Mouse (Mus musculus): Measurements from ENCODE around the gene Hoxd3.

GRCm38 (mm10) chr2:74731055-74731454 is 19.3 kb downstream of the Hoxd3 start:
- no peak for TF ChIP-seq POLR2A (IDR thresholded peaks at IDR 0.05; ENCODE audit: borderline replicate concordance, extremely low read depth, low read depth, low read length)
- no peak for TF ChIP-seq CTCF (IDR thresholded peaks at IDR 0.05; ENCODE audit: insufficient read depth, low read length)

Measured in lung, adult 2 months (tissue).